Mouse (Mus musculus) activated CD4-positive, CD25-positive, alpha-beta regulatory T cell (primary cell): ENCODE results near the gene Naa30. TPM values are rescaled to one million over a fixed set of nuclear protein-coding genes. Genes with fewer than 3 reads are reported as not detected.

Source experiments
- polyA plus RNA-seq, 2 experiments: library from polyadenylated mRNA; unstranded; fragments of 100-300 nt; shearing (Covaris generic); gene quantifications; one replicate each; pipeline ENCODE4 v1.2.1; 2017

The Naa30 gene
- 10 to 100 TPM; 30.0 to 40.5 TPM for polyA plus RNA-seq

DNA sequence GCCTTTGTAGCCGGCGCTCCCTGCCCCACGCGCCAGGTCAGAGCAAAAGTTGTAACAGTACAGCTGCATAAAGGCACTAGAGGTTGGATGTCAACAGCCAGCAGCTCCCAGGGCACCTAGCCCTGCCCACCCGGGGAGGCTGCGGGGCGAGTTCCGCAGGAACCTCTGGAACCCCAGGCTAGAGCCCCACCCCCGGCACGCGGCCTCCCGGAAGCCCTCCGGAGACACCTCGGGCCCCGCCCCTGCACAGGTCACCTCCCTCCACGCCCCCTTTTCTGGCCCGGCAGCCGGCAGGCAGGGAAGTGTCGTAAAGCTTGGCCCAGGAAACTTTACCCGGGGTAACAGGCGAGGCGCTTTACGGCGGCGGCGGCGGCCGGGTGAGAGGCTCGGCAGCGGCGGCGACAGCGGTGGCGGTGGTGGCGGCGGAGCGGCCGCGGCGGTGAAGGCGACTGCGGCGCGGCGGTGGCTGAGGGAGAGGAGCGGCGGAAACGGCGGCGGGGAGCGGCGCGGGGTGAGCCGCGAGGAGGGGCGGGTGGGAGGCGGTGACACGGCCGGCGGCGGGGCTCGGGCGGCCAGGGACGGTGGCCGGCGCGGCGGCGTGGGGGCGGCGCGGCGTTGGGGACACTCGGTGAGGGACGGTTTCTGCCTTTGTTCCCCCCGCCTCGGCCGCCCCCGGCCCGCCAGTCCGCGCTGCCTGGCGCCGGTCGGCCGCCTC, at the start of gene Naa30:
Gene Naa30, plus strand, starts transcription at position 360 of the 715 bp plus-strand sequence.

Other genes with a start within 250 kb of the Naa30 start
- 10 to 100 TPM; 39.9 to 55.3 TPM for gene Ap5m1, start 106.1 kb upstream of the Naa30 start, polyA plus RNA-seq
- gene Exoc5, start 105.6 kb upstream of the Naa30 start, polyA plus RNA-seq: 10 to 100 TPM; 70.4 to 74.5 TPM
- under 1 TPM in 1 of 2 experiments, not detected in 1; 0.36 TPM for gene ccdc198, start 73.2 kb downstream of the Naa30 start, polyA plus RNA-seq